ENCODE assay signal across 8 mouse cellular contexts in the genomic region with DNA sequence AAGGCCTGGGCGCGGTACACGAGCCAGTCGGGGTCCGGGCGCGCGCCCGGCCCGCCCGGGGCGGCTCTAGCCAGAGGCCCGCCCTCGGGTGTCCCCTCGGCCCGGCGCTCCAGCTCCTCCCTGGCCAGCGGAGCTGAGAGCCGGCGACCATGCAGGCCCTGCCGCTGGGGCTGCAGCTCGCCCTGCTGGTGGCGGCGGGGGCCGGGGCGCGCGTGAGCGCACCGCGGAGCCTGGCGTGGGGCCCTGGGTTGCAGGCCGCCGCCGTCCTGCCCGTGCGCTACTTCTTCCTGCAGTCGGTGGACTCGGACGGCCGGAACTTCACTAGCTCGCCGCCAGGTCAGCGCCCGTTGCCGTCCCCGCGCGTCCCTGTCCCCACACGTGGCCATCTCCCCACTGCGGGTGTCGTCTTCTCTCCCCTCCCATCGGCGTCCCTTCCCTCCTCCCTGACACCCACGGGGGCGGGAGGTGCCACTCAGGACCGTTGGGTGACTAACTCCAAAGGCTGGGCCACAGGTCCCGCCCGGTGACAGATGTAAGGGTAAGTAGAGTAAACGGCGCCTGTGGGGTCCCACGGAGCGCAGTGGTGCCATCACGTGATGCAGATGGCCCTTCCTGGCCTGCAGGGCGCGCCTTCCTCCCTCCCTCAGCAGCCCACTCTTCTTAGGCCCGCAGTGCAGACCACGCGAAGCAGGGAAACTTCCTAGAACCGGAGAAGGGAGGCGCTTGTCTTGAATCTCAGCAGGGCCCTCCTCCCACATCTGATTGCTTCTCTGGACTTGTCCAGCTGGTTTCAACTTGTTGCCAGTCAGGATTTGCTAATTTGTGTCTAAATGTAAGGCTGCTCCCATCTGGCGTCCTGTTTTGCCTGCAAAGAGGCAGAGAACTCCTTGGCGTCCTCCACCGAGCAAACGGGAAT. TPM values are rescaled to one million over a fixed set of nuclear protein-coding genes. Genes with fewer than 3 reads are reported as not detected.
DNase-seq lines count a peak whose midpoint lies in the region; ATAC-seq lines count a peak whose summit lies in the region.

Gene Kdelc2 (plus strand): TSS at position 75 of the 916 bp plus-strand sequence.

- ATAC-seq in hindbrain, embryonic 15.5 days (ENCODE audit: low FRiP score, low read depth) = peak; percentile 95

- DNase-seq in WW6 (ENCODE audit: low read depth, low spot score) = peak; percentile 76
- DNase-seq in cerebellum, postnatal 25 days = peak; percentile 74 to 76
- peak; percentile 63 for DNase-seq in gastrocnemius, adult 18-20 months (ENCODE audit: low spot score)
- DNase-seq in left cerebral cortex, adult 11 months (ENCODE audit: low spot score) = peak; percentile 76
- DNase-seq in lung, postnatal 36 days = peak; percentile 89
- DNase-seq in retina, embryonic 14.5 days (ENCODE audit: low spot score) = peak; percentile 85
- peak; percentile 81 to 82 for DNase-seq in urinary bladder, postnatal 4 days (ENCODE audit: low spot score in 2 of 2)

- no peaks in the 10 kb centered on the region for H3K27me3 ChIP-seq in hindbrain, embryonic 15.5 days

- under 1% methylated on average over 73 of the region's 75 CpGs for WGBS in hindbrain, embryonic 15.5 days

- H3K9me3 ChIP-seq in hindbrain, embryonic 15.5 days = no peaks in the 10 kb centered on the region

- H3K36me3 ChIP-seq in hindbrain, embryonic 15.5 days = no peaks in the 10 kb centered on the region

- peak within 1 kb of the TSS; percentile 64 for H3K9ac ChIP-seq in hindbrain, embryonic 15.5 days

- H3K4me3 ChIP-seq in hindbrain, embryonic 15.5 days = peak within 1 kb of the TSS; percentile 66

- peak within 1 kb of the TSS; percentile 94 for H3K4me2 ChIP-seq in hindbrain, embryonic 15.5 days

- H3K4me1 ChIP-seq in hindbrain, embryonic 15.5 days (replicated peaks) = peaks cover 10% of the 10 kb centered on the region

- peak within 1 kb of the TSS; percentile 82 for H3K27ac ChIP-seq in hindbrain, embryonic 15.5 days (replicated peaks)

RNA-seq across cellular contexts. Expression of gene Kdelc2, which starts in this region (rescaled TPM):
- 1 to 10 TPM; 3.6 to 4.0 TPM for total RNA-seq in gastrocnemius, adult 18-20 months (2021)
- 6.8 and 7.9 TPM in 2 replicates for polyA plus RNA-seq in hindbrain, embryonic 15.5 days (2015; fragmentation: Nextera tagmentation; extraction: Ambion mirVana)

Comparison
In these comparisons a context has a peak if more than half of its experiments do, and no peak if none do; other contexts are left out.
1. Peak in every context shown above with its lines: DNase-seq, ATAC-seq, H3K4me3 ChIP-seq and H3K27ac ChIP-seq.